Mouse (Mus musculus) megakaryocyte-erythroid progenitor cell, adult 5 weeks (primary cell): Measurements from ENCODE around the gene Gm8232. TPM values are rescaled to one million over a fixed set of nuclear protein-coding genes. Genes with fewer than 3 reads are reported as not detected.

Experiments used
- polyA plus RNA-seq: library from polyadenylated mRNA; stranded (reverse); fragments of >175 nt; gene quantifications from 2 replicates; pipeline ENCODE4 v1.2.3, GENCODE M21; 2012

The Gm8232 gene
- not detected in 2 replicates for polyA plus RNA-seq

DNA sequence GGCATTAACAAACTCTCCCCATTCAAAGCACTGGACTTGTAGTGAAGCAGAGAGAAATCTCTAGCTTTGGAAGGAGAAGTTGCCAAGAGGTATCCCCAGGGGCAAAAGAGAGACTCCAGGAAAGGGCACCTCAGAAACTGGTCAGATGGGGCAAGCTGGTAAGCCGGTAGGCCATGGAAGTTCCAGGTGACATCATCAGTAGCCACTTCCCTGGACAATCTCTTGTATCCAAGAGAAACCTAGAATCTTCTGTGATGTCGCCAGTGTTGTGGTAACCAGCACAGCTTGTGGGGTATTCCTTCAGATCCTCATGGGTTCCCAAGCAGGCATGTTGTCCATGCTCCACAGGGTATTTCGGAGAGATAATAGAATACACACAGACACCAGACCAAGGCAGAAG, at the start of gene Gm8232:
Gene Gm8232, plus strand, starts transcription at position 301 of the 400 bp plus-strand sequence.

GRCm38 (mm10) chr14:44410588-44410987, 22.8 kb upstream of the Gm8232 start, which contains the start of gene Gm3371:
Gene Gm3371 (minus strand): TSS chr14:44410688.

Other genes starting within 250 kb of the Gm8232 start
- not detected in 2 replicates for gene Gm8212, start 236.0 kb upstream of the Gm8232 start, polyA plus RNA-seq
- gene 4930503E14Rik, start 220.4 kb upstream of the Gm8232 start, polyA plus RNA-seq: not detected in 2 replicates
- not detected in 2 replicates for gene Gm8220, start 148.1 kb upstream of the Gm8232 start, polyA plus RNA-seq
- gene Gm5930, start 95.1 kb upstream of the Gm8232 start, polyA plus RNA-seq: not detected in 2 replicates
- not detected in 2 replicates for gene Gm8229, start 68.3 kb upstream of the Gm8232 start, polyA plus RNA-seq
- gene Gm3371, start 22.9 kb upstream of the Gm8232 start, polyA plus RNA-seq: not detected in 2 replicates
- gene BC061237, start 58.8 kb downstream of the Gm8232 start, polyA plus RNA-seq: not detected in 2 replicates
- not detected in 2 replicates for gene Gm17093, start 84.6 kb downstream of the Gm8232 start, polyA plus RNA-seq
- not detected in 2 replicates for gene Gm8247, start 149.5 kb downstream of the Gm8232 start, polyA plus RNA-seq
- not detected in 2 replicates for gene Gm5624, start 194.3 kb downstream of the Gm8232 start, polyA plus RNA-seq